Mouse (Mus musculus): ENCODE data around the gene Tmem44. TPM values are rescaled to one million over a fixed set of nuclear protein-coding genes. Genes with fewer than 3 reads are reported as not detected.

The Tmem44 gene
- polyA plus RNA-seq, 1 experiment, result 20.8 TPM

GRCm38 (mm10) chr16:30549966-30550747, 485 bp downstream of the Tmem44 start:
- Histone ChIP-seq H3K27me3 (ENCODE audit: control insufficient read depth, insufficient read depth, low read length) (no peaks in the 10 kb centered on the region), H3K4me3 (replicated peaks; ENCODE audit: insufficient read depth, low read depth, low read length) (peak overlapping the region; percentile 47), H3K4me1 (ENCODE audit: control insufficient read depth, insufficient read depth, low read length) (no peaks in the 10 kb centered on the region; the same call in 1 of the 2 replicates), H3K27ac (ENCODE audit: insufficient read depth, low read length) (no peak overlapping the region)
- WGBS, result under 1% methylated on average over 61 of the region's 63 CpGs
- no peak for TF ChIP-seq POLR2A (IDR thresholded peaks at IDR 0.05; ENCODE audit: borderline replicate concordance, insufficient read depth, low read length)
- TF ChIP-seq CTCF (IDR thresholded peaks at IDR 0.05; ENCODE audit: borderline replicate concordance, insufficient read depth, low read depth, low read length), result peak; percentile 62
- peak; percentile 64 to 77 for DNase-seq

GRCm38 (mm10) chr16:30549516-30549915, 1.1 kb downstream of the Tmem44 start:
- DNase-seq, result no peak
- Histone ChIP-seq H3K27ac (ENCODE audit: insufficient read depth, low read length) (no peak overlapping the region), H3K4me3 (replicated peaks; ENCODE audit: insufficient read depth, low read depth, low read length) (no peak overlapping the region), H3K27me3 (ENCODE audit: control insufficient read depth, insufficient read depth, low read length) (no peaks in the 10 kb centered on the region), H3K4me1 (ENCODE audit: control insufficient read depth, insufficient read depth, low read length) (no peaks in the 10 kb centered on the region; the same call in 1 of the 2 replicates)
- TF ChIP-seq POLR2A (IDR thresholded peaks at IDR 0.05; ENCODE audit: borderline replicate concordance, insufficient read depth, low read length) (no peak), CTCF (IDR thresholded peaks at IDR 0.05; ENCODE audit: borderline replicate concordance, insufficient read depth, low read depth, low read length) (no peak)
- WGBS, result 81% methylated on average over 7 of the region's 7 CpGs

DNA sequence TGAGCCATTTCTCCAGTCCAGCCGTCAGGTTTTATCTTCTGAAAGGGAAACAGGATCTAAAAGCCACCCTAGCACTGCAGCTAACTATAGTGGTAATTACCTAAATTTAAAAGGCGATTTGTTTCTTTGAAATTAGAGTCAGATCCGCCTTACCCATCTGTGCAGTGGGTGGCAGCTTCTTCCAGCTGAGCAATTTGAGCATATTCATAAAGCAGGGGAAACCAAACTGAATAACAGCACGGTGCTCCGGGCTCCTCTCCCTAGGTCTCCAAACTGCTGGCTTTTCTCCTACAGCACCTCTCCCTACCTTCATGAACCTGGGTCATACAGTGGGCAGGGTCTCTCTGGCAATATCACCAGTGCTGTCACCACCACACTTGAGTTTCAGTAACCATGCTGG, 2.4 kb downstream of the Tmem44 start:
- Histone ChIP-seq H3K4me3 (replicated peaks; ENCODE audit: insufficient read depth, low read depth, low read length) (no peak overlapping the region), H3K4me1 (ENCODE audit: control insufficient read depth, insufficient read depth, low read length) (no peaks in the 10 kb centered on the region; the same call in 1 of the 2 replicates), H3K27me3 (ENCODE audit: control insufficient read depth, insufficient read depth, low read length) (no peaks in the 10 kb centered on the region), H3K27ac (ENCODE audit: insufficient read depth, low read length) (no peak overlapping the region)
- DNase-seq, result no peak
- WGBS, result 92% methylated on average over 5 of the region's 5 CpGs
- TF ChIP-seq POLR2A (IDR thresholded peaks at IDR 0.05; ENCODE audit: borderline replicate concordance, insufficient read depth, low read length) (no peak), CTCF (IDR thresholded peaks at IDR 0.05; ENCODE audit: borderline replicate concordance, insufficient read depth, low read depth, low read length) (no peak)

- TF ChIP-seq POLR2A (IDR thresholded peaks at IDR 0.05; ENCODE audit: borderline replicate concordance, insufficient read depth, low read length), result no peak
- no peak for TF ChIP-seq CTCF (IDR thresholded peaks at IDR 0.05; ENCODE audit: borderline replicate concordance, insufficient read depth, low read depth, low read length)
- 94% methylated on average over 4 of the region's 4 CpGs for WGBS
- no peaks in the 10 kb centered on the region for H3K4me1 ChIP-seq (ENCODE audit: control insufficient read depth, insufficient read depth, low read length)
- no peak overlapping the region for H3K27ac ChIP-seq (ENCODE audit: insufficient read depth, low read length)
- no peak overlapping the region for H3K4me3 ChIP-seq (replicated peaks; ENCODE audit: insufficient read depth, low read depth, low read length)
- DNase-seq, result no peak
- H3K27me3 ChIP-seq (ENCODE audit: control insufficient read depth, insufficient read depth, low read length), result no peaks in the 10 kb centered on the region
Observed at GRCm38 (mm10) chr16:30544693-30545092, 5.9 kb downstream of the Tmem44 start.

GRCm38 (mm10) chr16:30543386-30543785, 7.3 kb downstream of the Tmem44 start:
- 86% methylated on average over 9 of the region's 9 CpGs for WGBS
- H3K4me1 ChIP-seq (ENCODE audit: control insufficient read depth, insufficient read depth, low read length), result no peaks in the 10 kb centered on the region
- TF ChIP-seq CTCF (IDR thresholded peaks at IDR 0.05; ENCODE audit: borderline replicate concordance, insufficient read depth, low read depth, low read length) (no peak), POLR2A (IDR thresholded peaks at IDR 0.05; ENCODE audit: borderline replicate concordance, insufficient read depth, low read length) (no peak)
- H3K27me3 ChIP-seq (ENCODE audit: control insufficient read depth, insufficient read depth, low read length), result no peaks in the 10 kb centered on the region
- no peak for DNase-seq
- no peak overlapping the region for H3K27ac ChIP-seq (ENCODE audit: insufficient read depth, low read length)
- no peak overlapping the region for H3K4me3 ChIP-seq (replicated peaks; ENCODE audit: insufficient read depth, low read depth, low read length)

DNA sequence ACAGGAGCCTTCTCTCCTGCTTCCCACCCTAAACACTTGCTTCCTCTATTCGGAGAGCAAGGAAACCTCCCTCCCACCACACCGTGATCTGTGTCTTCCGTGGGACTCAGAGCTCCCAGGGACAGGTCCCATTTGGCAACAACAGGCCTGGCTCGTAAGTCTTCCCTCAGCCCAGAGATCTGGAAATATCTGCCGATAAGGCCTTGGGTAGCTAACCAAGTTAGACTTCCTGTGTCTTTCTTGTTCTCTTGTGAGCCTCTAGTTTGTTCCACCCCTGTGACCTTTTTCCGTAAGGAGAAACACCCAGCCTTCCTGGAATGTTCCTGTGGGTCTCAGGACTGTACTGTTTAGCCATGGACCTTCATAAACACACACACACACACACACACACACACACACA, 7.8 kb downstream of the Tmem44 start:
- H3K27me3 ChIP-seq (ENCODE audit: control insufficient read depth, insufficient read depth, low read length), result no peaks in the 10 kb centered on the region

GRCm38 (mm10) chr16:30540107-30541001, 10.3 kb downstream of the Tmem44 start:
- no peak overlapping the region for H3K27ac ChIP-seq (ENCODE audit: insufficient read depth, low read length)
- 73% methylated on average over 20 of the region's 20 CpGs for WGBS
- H3K4me1 ChIP-seq (ENCODE audit: control insufficient read depth, insufficient read depth, low read length), result no peaks in the 10 kb centered on the region
- no peak for DNase-seq
- no peaks in the 10 kb centered on the region for H3K27me3 ChIP-seq (ENCODE audit: control insufficient read depth, insufficient read depth, low read length)
- TF ChIP-seq POLR2A (IDR thresholded peaks at IDR 0.05; ENCODE audit: borderline replicate concordance, insufficient read depth, low read length) (no peak), CTCF (IDR thresholded peaks at IDR 0.05; ENCODE audit: borderline replicate concordance, insufficient read depth, low read depth, low read length) (no peak)
- no peak overlapping the region for H3K4me3 ChIP-seq (replicated peaks; ENCODE audit: insufficient read depth, low read depth, low read length)

More for the DNA sequence above, 7.8 kb downstream of the Tmem44 start:
- WGBS, result 89% methylated on average over 6 of the region's 6 CpGs
- TF ChIP-seq POLR2A (IDR thresholded peaks at IDR 0.05; ENCODE audit: borderline replicate concordance, insufficient read depth, low read length), result no peak
- no peak for TF ChIP-seq CTCF (IDR thresholded peaks at IDR 0.05; ENCODE audit: borderline replicate concordance, insufficient read depth, low read depth, low read length)
- Histone ChIP-seq H3K4me3 (replicated peaks; ENCODE audit: insufficient read depth, low read depth, low read length) (no peak overlapping the region), H3K27ac (ENCODE audit: insufficient read depth, low read length) (no peak overlapping the region), H3K4me1 (ENCODE audit: control insufficient read depth, insufficient read depth, low read length) (no peaks in the 10 kb centered on the region)
- no peak for DNase-seq

All from cerebellum, adult 2 months (tissue).